Mouse (Mus musculus) inflammation-experienced regulatory T-cells, adult 6 months (primary cell): ENCODE data around the gene Setd1b. TPM values are rescaled to one million over a fixed set of nuclear protein-coding genes. Genes with fewer than 3 reads are reported as not detected.
"Not testable (repeated sequence)": the region's sequence is repeated elsewhere in the genome, so short reads cannot be mapped to it uniquely, and the experiment has no call there.

ENCODE experiments used
- ATAC-seq: one replicate; pipeline ENCODE4 v1.8.0; 2017
- polyA plus RNA-seq, 3 experiments: library from polyadenylated mRNA; unstranded; fragments of 100-300 nt; shearing (Covaris generic); gene quantifications; one replicate each; pipeline ENCODE4 v1.2.1; 2017

Setd1b gene
- polyA plus RNA-seq, 3 experiments from 2014 or later, result 13.0 to 17.7 (median 16.0) TPM

GRCm38 (mm10) chr5:123203591-123203990 is 61.6 kb downstream of the Setd1b start:
- ATAC-seq, result not testable (repeated sequence)

Other genes starting within 250 kb of the Setd1b start
- gene Kdm2b, start 152.4 kb upstream of the Setd1b start, polyA plus RNA-seq, result 10 to 100 TPM; 29.8 to 58.3 (median 53.4) TPM
- 10 to 100 TPM in 1 of 3 experiments, 1 to 10 TPM in 2; 7.3 to 10.0 (median 8.0) TPM for gene Orai1, start 127.1 kb upstream of the Setd1b start, polyA plus RNA-seq
- 1 to 10 TPM; 2.6 to 7.4 (median 6.1) TPM for gene Morn3, start 95.2 kb upstream of the Setd1b start, polyA plus RNA-seq
- 1 to 10 TPM; 1.1 to 2.1 (median 1.5) TPM for gene Tmem120b, start 73.8 kb upstream of the Setd1b start, polyA plus RNA-seq
- 10 to 100 TPM; 62.4 to 71.7 (median 66.6) TPM for gene Rhof, start 9.5 kb upstream of the Setd1b start, polyA plus RNA-seq
- gene Psmd9, start 27.2 kb downstream of the Setd1b start, polyA plus RNA-seq, result 10 to 100 TPM; 36.1 to 40.9 (median 39.8) TPM
- gene Hpd, start 40.5 kb downstream of the Setd1b start, polyA plus RNA-seq, result not detected
- gene Wdr66, start 109.9 kb downstream of the Setd1b start, polyA plus RNA-seq, result 1 to 10 TPM in 2 of 3 experiments, under 1 TPM in 1; 0.74 to 4.2 (median 2.4) TPM
- 10 to 100 TPM in 1 of 3 experiments, 1 to 10 TPM in 2; 3.4 to 13.1 (median 6.7) TPM for gene Bcl7a, start 201.6 kb downstream of the Setd1b start, polyA plus RNA-seq